Mouse (Mus musculus) cerebellum, adult 11-12 months (tissue): ENCODE data around the gene Itga8.

Experiments used
- DNase-seq: peaks from one replicate; pipeline ENCODE4 v3.0.0; 2022

Itga8 gene

GRCm38 (mm10) chr2:12077266-12077891, 224.3 kb downstream of the Itga8 start:
- DNase-seq: no peak

DNA sequence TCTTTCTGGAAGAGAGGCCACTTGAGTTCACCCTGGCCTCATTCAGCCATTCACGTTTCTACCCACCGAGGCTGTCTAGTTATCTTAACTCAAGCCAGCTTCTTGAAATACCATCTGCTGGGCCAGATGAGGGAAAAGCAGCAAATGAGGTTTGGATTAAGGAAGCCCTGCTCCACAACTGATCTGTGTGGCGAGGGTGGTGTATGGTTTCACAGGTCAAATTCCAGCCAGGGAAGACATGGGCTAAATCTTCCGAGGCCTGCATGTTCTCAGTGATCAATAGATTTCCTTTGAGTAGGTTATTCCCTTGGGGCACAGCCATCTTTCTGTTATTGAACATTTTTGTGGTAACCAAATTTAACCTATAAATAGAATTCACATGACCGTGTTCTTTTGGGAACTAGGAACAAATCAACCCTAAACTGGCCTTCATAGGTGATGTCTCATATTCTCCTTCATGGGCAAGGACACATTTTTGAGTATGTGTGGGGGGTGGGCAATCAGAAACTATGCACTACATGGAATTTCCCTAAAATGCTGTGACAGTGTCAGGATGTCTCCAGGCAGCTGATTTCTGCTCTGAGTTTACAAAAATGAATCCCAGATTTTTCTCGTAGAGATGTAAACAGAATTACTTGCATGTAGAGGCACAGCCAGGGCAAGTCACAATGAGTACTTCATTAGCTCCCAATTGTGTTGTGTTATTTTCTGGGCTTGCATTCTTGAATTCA, 235.9 kb downstream of the Itga8 start:
- no peak for DNase-seq

DNA sequence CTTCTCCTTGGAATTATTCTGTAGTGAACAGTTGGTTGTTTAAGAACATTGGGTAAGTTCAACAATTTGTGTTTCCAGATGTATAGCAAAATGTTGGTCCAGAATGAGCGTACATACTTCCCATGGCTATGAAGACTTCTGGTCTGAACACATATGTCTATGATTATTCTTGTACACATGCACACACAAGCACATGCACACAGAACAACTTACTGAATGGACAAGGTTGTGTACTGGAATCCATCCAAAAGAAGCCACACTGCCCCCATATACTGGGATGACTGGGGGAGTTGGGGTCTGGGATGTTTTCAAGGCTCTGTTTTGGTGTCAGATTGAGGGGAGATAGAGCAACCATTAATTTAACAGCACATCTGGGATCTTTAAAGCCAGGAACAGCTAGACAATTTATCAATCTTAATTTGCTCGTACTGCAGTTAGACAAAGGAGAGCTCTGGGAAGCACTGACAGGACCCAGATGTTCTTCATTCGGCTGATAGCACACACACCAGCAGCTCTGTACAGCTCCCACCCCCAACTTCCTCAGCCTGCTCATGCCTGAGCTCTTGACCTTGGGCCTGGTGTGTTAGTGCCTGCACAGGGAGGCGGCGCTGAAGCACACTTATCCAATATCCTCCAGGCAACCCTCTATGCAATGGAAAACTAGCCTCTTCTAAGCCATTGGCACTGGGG, 241.5 kb downstream of the Itga8 start:
- no peak for DNase-seq
